Mouse (Mus musculus) brain, embryonic 14.5 days (tissue): ENCODE measurements around the gene Mkrn2os.
A peak's percentile ranks its signal among the peaks of the same experiment; 100 is the strongest.

Experiments used
- CTCF ChIP-seq: fragments of 200-500 bp; IDR thresholded peaks from 2 replicates; pipeline ENCODE4 v1.5.1; 2012; ENCODE audit warnings: inconsistent platforms, mild to moderate bottlenecking, moderate library complexity, borderline replicate concordance; ENCODE audit not compliant: insufficient read depth, insufficient read length; ENCODE audit errors: extremely low read depth
- POLR2A ChIP-seq: fragments of 200-500 bp; IDR thresholded peaks from 2 replicates; pipeline ENCODE4 v1.6.1; 2012; ENCODE audit warnings: mild to moderate bottlenecking, inconsistent platforms, borderline replicate concordance; ENCODE audit not compliant: poor library complexity, insufficient read depth, insufficient read length, severe bottlenecking; ENCODE audit errors: extremely low read depth

DNA sequence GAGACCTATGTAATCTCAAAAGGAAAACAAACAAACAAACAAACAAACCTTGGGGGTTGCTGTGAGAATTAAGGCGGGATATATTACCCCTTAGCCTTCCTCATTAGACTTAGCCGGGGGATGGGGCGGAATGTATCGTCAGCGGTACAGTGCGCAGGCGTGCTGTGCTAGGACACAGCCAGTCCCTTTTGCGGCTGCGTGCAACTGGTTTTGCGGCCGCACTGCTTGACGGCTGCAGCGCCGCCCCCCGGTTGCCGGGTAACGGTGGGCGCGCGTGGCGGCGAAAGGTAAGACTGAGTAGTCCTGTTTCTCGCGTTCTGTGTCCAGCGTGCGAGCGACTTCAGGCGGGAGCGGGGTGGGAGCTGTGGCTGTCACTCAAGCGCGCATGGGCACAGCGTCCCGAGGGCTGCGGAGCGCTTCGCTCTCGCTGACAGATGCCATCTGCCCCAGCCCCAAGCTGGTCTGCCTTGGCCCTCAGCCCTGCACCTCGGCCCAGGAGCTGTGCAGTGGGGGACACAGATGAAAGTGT, 47.9 kb downstream of the Mkrn2os start, which contains the start of gene Tsen2:
- peak; percentile 49; the same call in 1 of the 2 replicates for TF ChIP-seq POLR2A
- TF ChIP-seq CTCF, result no peak
